Mouse (Mus musculus) splenic B cell, adult 2 months (primary cell): Measurements from ENCODE around the gene Pdzd2.

Experiments
- DNase-seq: peaks from one replicate; pipeline ENCODE4 v3.0.0-alpha.2; 2011; ENCODE audit warnings: low read depth, low spot score
- H3K27me3 ChIP-seq: 2 replicates; pipeline ENCODE4 v1.6.1; 2012; ENCODE audit warnings: mild to moderate bottlenecking, low read length, moderate library complexity, mixed read lengths; ENCODE audit not compliant: control insufficient read depth, poor library complexity, insufficient read depth, severe bottlenecking
- H3K36me3 ChIP-seq: 2 replicates; pipeline ENCODE4 v1.6.1; 2012; ENCODE audit warnings: mild to moderate bottlenecking, low read length, moderate library complexity, mixed read lengths; ENCODE audit not compliant: control insufficient read depth, poor library complexity, insufficient read depth, severe bottlenecking

Pdzd2 gene

DNA sequence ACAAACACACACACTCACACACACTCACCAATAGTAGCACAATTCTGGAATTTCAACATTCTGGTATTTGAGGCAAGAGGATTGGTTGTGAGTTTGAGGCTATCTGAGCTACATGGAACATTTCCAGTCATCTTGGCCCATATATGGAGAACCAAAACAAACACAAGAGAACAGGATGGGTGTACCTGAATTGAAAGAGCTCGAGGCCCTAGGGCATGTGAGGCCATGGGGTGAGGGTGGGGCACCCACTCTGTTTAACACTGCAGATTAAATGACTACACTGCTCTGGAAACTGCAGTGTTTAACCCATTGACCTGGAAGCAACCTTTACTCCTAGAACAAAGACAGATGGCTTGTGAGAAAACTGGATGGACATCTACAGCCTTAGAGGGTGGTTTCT is 426.5 kb downstream of the Pdzd2 start:
- DNase-seq = no peak
- Histone ChIP-seq H3K36me3 (no peaks in the 10 kb centered on the region), H3K27me3 (no peaks in the 10 kb centered on the region)

GRCm38 (mm10) chr15:12311465-12311864 is 428.3 kb downstream of the Pdzd2 start:
- Histone ChIP-seq H3K36me3 (no peaks in the 10 kb centered on the region), H3K27me3 (no peaks in the 10 kb centered on the region)
- DNase-seq = no peak

- DNase-seq = no peak
- Histone ChIP-seq H3K36me3 (no peaks in the 10 kb centered on the region), H3K27me3 (no peaks in the 10 kb centered on the region)
These were observed 429.0 kb downstream of the Pdzd2 start for GRCm38 (mm10) chr15:12310676-12311075.
